Mouse (Mus musculus) naive thymus-derived CD4-positive, alpha-beta T cell, adult 2 months (primary cell): ENCODE measurements around the gene Pofut1.
A peak's percentile ranks its signal among the peaks of the same experiment; 100 is the strongest.
"Not testable (repeated sequence)": the region's sequence is repeated elsewhere in the genome, so short reads cannot be mapped to it uniquely, and the experiment has no call there.

Experiments
- DNase-seq: peaks from one replicate; pipeline ENCODE4 v3.0.0-alpha.2; 2011; ENCODE audit warnings: low read depth

Pofut1 gene

DNA sequence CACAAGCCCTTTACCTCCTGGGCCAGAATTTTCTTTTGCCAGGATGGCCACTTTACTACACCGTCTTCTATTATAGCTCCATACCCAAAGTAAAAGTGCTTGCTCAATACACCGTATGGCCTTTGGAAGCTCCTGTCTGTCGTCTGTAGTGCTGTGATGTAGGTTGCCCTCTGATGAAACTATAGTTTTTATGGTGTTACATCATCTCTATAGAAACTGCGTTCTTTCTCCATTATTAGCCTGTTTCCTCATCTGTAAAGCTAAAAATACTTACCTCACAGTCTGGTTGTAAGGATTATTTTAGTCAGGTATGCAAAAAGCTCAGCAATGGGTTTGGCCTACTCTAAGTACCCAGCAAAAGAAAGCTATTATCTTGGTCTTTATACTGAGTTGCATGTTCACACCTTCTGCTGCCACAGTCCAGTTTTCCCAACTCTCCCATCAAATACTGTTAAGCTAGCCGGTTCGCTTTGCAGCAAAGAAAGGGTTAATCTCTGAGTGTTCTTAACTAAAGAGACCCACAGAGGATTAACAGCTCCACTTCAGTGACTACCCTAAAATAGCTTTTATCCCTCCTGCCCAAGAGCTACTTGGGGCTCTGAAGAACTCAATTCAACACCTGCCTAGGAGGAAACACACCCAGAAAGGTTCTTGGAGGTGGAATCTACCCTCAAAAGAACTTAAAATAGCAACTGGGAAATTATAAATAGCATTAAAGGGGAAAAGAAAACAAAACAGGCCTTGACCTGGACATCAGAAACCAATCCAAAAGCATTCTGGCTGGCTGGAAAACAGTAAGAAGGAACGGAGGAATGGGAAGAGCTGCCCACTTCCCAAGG, 2.1 kb upstream of the Pofut1 start:
- DNase-seq: no peak

GRCm38 (mm10) chr2:153239860-153240480, 1.4 kb upstream of the Pofut1 start:
- DNase-seq: no peak

- peak; percentile 50 for DNase-seq
These were observed 565 bp upstream of the Pofut1 start for GRCm38 (mm10) chr2:153240701-153241235.

- DNase-seq: no peak
These were observed 823 bp downstream of the Pofut1 start for GRCm38 (mm10) chr2:153242156-153242555.

- no peak for DNase-seq
These were observed 8.4 kb downstream of the Pofut1 start for GRCm38 (mm10) chr2:153249751-153250150.

DNA sequence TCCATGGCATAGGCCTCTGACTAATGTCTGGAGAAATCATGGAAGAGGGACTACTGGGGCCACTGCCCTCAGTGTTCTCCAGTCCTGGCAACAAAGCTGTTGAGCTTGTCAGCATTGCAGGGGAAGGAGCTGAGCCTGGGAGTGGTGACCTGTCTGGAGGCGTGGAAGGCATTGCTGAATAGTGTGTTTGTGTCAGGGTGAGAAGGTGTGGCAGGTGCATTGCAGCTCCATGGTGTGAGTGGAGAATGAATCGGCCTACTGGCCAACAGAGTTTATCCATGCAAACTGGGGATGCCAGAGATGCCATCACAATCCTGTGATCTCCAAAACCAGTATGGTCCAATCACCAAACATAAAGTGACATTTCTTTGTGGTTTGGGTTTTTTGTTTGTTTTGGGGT, 15.3 kb downstream of the Pofut1 start:
- no peak for DNase-seq

DNA sequence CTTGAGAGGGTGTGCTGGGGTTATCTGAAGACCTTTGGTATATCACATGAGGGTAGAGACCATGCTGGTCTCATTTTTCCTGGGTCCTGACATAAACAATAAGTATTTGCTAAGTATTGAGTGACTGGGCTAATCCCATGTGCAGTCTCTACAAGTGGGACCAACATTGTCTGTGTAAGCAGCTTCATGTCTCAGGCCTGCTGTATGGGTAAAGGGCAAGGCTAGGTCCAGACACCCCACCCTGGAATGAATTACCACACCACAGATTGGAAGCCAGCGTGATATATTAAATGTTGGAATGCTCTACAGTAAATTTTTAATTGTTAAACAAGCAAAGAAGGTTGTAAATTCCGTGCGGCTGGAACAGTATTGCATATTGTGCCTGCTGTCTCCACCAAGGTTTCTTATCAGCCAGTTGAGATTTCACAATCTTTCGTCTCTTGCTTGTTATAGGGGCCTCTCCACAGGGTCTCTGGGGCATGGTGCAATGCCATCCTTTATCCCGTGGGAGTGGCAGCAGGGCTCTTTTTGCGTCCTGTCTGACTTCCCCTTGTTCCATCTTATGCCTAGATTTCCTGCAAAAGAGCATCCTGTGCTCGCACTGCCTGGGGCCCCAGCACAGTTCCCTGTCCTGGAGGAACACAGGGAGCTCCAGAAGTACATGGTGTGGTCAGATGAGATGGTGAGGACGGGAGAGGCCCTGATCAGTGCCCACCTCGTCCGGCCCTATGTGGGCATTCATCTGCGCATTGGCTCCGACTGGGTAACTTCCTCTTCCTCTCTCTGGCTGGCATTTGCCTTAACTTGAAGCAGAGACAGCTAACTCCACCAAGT, 17.9 kb downstream of the Pofut1 start:
- no peak for DNase-seq

- DNase-seq: peak; percentile 55
These were observed 18.7 kb downstream of the Pofut1 start for GRCm38 (mm10) chr2:153259864-153260674.

DNA sequence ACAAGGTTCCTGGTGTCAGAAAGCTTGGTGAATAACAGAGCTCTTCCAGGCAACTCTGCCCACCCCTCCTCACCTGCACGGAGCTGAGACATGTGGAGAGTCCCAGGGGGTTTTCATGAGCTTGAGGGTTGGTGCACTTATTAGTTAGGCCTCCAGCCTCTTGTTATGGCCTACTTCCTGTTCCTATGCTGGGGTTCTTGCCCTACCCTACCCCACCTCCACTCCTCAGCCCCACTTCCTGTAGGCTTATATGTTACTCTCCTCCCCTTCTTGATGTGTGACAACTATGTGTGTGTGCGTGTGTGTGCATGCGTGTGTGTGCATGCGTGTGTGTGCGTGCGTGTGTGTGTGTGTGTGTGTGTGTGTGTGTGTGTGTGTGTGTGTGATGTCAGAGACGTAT, 21.7 kb downstream of the Pofut1 start:
- peak; percentile 87 for DNase-seq

- no peak for DNase-seq
These were observed 26.0 kb downstream of the Pofut1 start for GRCm38 (mm10) chr2:153267331-153267730.

DNA sequence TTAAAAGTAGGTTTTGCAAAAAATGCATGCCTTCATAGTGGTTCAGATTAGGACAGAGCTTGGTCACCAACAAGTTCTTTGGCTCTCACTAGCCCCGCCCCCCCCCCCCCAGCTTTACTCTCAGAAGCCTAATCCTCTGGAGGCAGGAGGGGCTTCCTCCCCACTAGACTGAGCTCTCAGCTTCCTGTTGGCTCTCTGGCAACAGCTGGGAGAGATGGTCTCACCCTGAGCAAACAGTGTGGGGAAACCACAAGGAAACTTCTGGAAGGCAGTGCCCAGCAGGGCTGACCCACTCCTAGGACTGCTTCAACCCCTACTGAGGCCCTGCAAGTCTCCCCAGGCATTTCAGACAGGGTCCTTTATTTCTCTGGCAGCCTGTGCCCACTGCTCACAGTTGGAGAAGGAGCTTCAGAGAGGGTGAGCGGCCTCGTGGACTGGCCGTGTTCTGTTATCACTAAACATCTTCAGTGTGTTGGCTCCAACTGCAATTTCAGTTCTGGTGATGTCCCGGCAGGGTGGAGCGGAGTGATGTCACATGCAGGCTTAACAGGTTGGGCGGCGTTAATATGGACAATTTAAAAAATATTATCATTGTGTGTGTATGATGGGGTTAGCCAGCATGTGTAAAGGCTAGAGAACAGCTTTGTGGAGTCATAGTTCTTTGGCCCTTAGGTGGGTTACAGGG, 29.0 kb downstream of the Pofut1 start:
- DNase-seq: not testable (repeated sequence)

- not testable (repeated sequence) for DNase-seq
These were observed 33.0 kb downstream of the Pofut1 start for GRCm38 (mm10) chr2:153274200-153274918.

GRCm38 (mm10) chr2:153274919-153275247, 33.5 kb downstream of the Pofut1 start:
- no peak for DNase-seq

DNA sequence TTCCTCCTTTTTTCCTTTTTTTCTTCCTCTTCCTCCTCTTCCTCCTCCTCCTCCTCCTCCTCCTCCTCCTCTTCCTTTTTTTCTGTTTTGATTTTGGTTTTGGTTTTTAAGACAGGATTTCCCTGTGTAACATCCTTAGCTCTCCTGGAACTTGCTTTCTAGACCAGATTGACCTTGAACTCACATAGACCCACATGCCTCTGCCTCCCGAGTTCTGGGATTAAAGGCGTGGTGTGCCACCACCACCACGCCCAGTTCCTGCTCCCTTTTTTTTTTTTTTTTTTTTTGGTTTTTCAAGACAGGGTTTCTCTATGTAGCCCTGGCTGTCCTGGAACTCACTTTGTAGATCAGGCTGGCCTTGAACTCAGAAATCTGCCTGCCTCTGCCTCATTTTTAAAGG, 34.2 kb downstream of the Pofut1 start:
- not testable (repeated sequence) for DNase-seq

- peak; percentile 57 for DNase-seq
These were observed 35.1 kb downstream of the Pofut1 start for GRCm38 (mm10) chr2:153276440-153276839.

- DNase-seq: peak; percentile 49
These were observed 35.5 kb downstream of the Pofut1 start for GRCm38 (mm10) chr2:153276846-153277245.

DNA sequence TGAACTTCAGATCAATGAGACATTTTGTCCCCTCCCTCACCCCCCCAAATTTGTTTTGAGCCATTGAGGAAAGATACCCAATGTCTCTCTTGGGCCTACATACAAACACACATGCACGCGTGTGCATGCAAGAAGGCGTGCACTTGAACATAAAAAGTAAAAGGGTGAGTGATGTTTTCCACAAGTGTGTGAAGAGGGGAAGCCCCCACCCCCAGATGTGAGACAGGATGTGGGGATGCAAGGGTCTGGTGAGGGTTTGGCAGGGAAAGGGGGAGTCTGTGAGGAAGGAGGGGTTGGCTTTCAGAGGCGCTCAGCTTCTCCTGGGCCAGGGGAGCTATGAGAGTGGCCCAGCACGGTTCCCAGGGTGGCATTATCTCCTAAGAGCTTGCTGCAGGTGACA, 37.0 kb downstream of the Pofut1 start:
- peak; percentile 83 for DNase-seq

DNA sequence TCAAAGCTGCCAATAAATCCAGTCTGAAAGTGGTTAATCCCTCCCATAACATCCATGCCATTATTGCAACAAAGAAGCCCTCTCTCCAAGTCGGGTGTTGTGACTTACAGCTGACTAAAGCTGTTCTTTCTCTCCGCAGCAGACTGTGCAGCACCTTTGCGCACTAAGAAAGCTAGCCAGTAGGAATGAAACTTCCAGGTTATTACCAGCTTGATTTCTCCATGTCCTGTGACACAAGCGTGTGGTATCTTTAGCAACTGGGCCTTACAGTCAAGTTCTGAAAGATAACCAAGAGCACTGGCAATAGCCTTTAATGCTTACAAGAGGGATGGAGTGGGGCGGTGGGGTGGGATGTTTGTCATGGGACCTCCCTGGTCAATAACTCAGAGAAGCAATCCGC, 42.6 kb downstream of the Pofut1 start:
- no peak for DNase-seq

DNA sequence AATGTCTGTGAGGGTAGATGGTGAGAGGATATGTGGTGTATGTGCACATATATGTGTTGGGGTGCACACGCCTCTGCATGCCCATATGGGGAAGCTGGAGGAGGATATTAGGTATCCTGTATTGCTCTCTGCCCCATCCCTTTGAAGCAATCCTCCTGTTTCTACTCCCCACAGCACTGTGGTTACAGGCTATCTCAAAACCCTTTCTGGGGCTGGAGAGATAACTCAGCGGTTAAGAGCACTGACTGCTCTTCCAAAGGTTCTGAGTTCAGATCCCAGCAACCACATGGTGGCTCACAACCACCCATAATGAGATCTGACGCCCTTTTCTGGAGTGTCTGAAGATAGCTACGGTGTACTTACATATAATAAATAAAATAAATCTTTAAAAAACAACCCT, 45.2 kb downstream of the Pofut1 start:
- no peak for DNase-seq

DNA sequence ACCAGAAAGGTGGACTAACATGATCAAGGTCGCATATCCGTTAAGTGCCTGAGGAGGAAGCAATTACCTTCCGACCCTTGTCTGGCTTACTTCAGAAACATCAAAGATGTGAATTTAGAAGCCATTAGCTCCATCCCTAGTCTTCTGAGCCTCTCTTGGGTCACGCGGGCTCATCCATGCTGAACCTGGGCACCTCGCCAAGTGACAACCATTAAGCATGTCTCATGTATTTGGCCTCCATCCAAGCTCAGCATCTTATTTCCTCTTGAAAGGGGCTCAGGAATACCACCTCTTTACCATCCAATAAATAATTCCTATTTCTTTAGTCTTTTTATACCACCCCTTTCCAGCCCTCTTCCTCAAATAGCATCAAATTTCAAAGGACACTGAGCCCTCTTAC, 46.5 kb downstream of the Pofut1 start:
- DNase-seq: no peak
